Comparison of ENCODE assay signal across 9 mouse cellular contexts in genomic region chr16:75446901-75447514, GRCm38 (mm10).
DNase-seq lines count a peak whose midpoint lies in the region; ATAC-seq and TF ChIP-seq lines count a peak whose summit lies in the region.
"Had no signal": no experiment of that assay in that cellular context is flagged by ENCODE, and none has a peak within 500 bp of the region (broad histone marks: within the 10 kb centered on the region; RNA-seq: fewer than 3 reads in every experiment).

No protein-coding gene starts in this region.

- peak; percentile 10 for DNase-seq in kidney, adult 9 months
- no peak for DNase-seq in kidney, adult 2 months
- peak; percentile 32 for DNase-seq in embryo, embryonic 9.5 days (ENCODE audit: extremely low spot score)
- DNase-seq in hindbrain, postnatal 0 days (ENCODE audit: low spot score), result peak; percentile 62
- DNase-seq in left cerebral cortex, postnatal 4 days, result peak; percentile 21
- peak; percentile 60 for DNase-seq in retina, postnatal 1 day
- no peak for DNase-seq in urinary bladder, postnatal 25 days (ENCODE audit: low spot score)
- no peak for DNase-seq in heart, postnatal 4 days

- TF ChIP-seq POLR2A in kidney, adult 2 months (IDR thresholded peaks at IDR 0.05; ENCODE audit: low read depth, low read length), result no peak

- peak overlapping the region; percentile 76 for H3K4me2 ChIP-seq in hindbrain, postnatal 0 days (ENCODE audit: low read depth, low read length)

- H3K27me3 ChIP-seq in kidney, adult 2 months (replicated peaks; ENCODE audit: control insufficient read depth, insufficient read depth, low read length), result no peaks in the 10 kb centered on the region; the same call in 1 of the 2 replicates
- no peaks in the 10 kb centered on the region for H3K27me3 ChIP-seq in hindbrain, postnatal 0 days (ENCODE audit: insufficient read depth, low read length)
- H3K27me3 ChIP-seq: Patski had no signal

- H3K9ac ChIP-seq in hindbrain, postnatal 0 days (replicated peaks; ENCODE audit: low read length), result peak overlapping the region; percentile 40

- 2% methylated on average over 14 of the region's 14 CpGs for WGBS in kidney, adult 2 months
- WGBS in hindbrain, postnatal 0 days, result 3% methylated on average over 14 of the region's 14 CpGs

- no peaks in the 10 kb centered on the region for H3K9me3 ChIP-seq in hindbrain, postnatal 0 days (ENCODE audit: low read length)

- no peaks in the 10 kb centered on the region for H3K4me1 ChIP-seq in kidney, adult 2 months (ENCODE audit: control insufficient read depth, insufficient read depth, low read length)
- 0 out of 2 replicates have a peak, but pooled peaks cover 3% of the 10 kb centered on the region for H3K4me1 ChIP-seq in hindbrain, postnatal 0 days (ENCODE audit: insufficient read depth, low read length)

- no peak overlapping the region for H3K4me3 ChIP-seq in kidney, adult 2 months (ENCODE audit: insufficient read depth, low read depth, low read length)
- peak overlapping the region; percentile 44 for H3K4me3 ChIP-seq in hindbrain, postnatal 0 days (ENCODE audit: low read length)

- no peak overlapping the region for H3K27ac ChIP-seq in kidney, adult 2 months (ENCODE audit: insufficient read depth, low read depth, low read length)
- H3K27ac ChIP-seq in hindbrain, postnatal 0 days, result no peak overlapping the region

- TF ChIP-seq CTCF in kidney, adult 2 months (conservative IDR thresholded peaks at IDR 0.05; ENCODE audit: insufficient read depth, insufficient read length, low read depth, low read length), result no peak
- TF ChIP-seq CTCF in hindbrain, postnatal 0 days (IDR thresholded peaks at IDR 0.05; ENCODE audit: low read depth), result no peak

- intact Hi-C loops in left cerebral cortex, postnatal 4 days (cut with DNase I), result no loop called here

- H3K36me3 ChIP-seq in kidney, adult 2 months (ENCODE audit: control insufficient read depth, insufficient read depth, low read length), result no peaks in the 10 kb centered on the region
- no peaks in the 10 kb centered on the region for H3K36me3 ChIP-seq in hindbrain, postnatal 0 days (ENCODE audit: insufficient read depth, low read length)

- peak; percentile 90 for ATAC-seq in hindbrain, postnatal 0 days
- ATAC-seq: Patski had no signal

Comparison
In these comparisons a context has a peak if more than half of its experiments do, and no peak if none do; other contexts are left out.
1. DNase-seq: peak in kidney, adult 9 months (single experiment), embryo, embryonic 9.5 days (single experiment), hindbrain, postnatal 0 days (single experiment), left cerebral cortex, postnatal 4 days (single experiment) and retina, postnatal 1 day (single experiment); none in kidney, adult 2 months (single experiment), urinary bladder, postnatal 25 days (single experiment) and heart, postnatal 4 days (single experiment).